Mouse (Mus musculus) kidney, postnatal 10 days (tissue): Measurements from ENCODE around the gene Dynlt1a.
"Not testable (repeated sequence)": the region's sequence is repeated elsewhere in the genome, so short reads cannot be mapped to it uniquely, and the experiment has no call there.

Source experiments
- DNase-seq: peaks from one replicate; pipeline ENCODE4 v3.0.0; 2021; ENCODE audit warnings: mixed read lengths

Gene Dynlt1a

DNA sequence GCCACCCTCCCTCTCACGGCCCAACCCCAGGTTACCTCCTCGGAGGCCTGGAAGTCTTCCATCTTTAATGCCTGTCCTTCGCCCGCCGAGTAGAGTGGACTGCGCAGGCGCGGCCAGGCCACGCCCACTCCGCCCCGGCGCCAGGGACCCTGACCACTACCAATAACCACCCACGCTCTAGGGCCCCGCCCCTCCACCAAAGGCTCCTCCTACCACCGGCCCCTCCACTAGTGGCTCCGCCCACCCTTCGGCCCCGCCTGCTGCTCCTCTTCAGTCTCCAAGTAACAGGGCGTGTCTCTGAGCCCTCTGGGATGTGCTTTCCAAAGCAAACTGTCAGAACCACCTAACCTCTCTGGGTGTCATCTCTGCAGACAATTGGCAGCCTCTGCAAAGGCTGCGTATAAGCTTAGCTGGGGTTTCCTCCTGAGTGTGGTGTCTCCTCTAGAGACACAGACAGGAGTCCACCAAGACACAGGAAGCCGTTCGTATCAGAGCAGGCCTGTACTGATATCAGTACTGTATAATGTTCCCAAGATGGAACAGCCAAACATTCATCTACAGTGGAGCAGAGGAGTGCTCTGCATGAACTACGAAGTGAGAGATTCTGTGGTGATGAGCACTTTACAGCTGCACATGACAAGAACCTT is at the start of gene Dynlt1a:
Gene Dynlt1a, minus strand, starts transcription at position 162 of the 647 bp plus-strand sequence.
- peak; percentile 99 for DNase-seq

DNA sequence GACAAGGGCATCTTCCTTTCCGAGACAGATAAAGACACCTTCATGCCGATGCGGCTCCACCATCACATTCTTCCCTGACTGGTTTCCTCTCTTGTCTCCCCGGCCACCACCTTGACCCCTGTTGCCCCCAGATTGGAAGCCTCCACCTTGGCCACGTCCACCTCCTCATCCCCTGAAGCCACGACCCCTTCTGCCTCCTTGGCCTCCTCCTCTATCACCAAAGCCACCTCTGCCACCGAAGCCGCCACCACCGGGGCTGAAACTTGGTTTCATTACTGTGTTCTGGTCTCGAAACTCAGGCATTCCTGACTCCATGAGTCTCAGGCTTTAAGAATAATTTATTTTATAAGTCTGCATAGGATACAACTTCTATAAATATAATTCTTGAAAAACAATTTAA is 38.0 kb upstream of the Dynlt1a start:
- peak; percentile 5 for DNase-seq

DNA sequence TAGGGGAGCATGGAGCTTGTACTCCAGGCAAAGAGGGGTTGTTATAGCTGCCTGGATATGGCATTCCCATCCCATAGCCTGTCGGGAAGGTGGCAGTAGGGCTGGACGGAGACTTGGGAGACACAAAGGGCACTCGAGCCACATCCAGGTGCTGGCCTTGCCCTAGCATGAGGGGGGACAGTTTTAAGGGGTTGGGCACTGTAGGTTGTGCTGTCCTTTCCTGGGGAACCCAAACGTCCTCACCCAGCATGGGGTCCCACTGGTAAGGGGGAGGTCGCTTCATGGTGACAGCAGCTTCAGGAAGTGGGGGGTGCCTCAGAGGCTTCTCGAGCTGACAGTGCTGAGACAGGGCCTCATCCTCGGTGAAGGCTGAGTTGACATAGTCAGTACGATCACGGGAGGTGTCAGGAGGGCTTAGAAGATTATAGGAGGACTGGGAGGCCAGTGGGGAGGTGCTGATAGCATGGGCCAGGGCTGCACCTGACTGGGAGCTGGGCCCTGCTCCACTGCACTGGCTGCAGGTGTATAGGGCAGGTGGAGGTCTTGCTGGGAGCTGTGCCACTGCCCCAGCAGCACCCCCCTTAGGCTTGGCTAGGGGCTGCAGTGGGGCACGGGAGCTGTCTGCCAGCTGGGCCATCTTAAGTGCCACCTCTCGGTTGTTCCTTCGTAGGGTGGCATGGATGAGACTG is 25.4 kb upstream of the Dynlt1a start:
- DNase-seq: not testable (repeated sequence)

DNA sequence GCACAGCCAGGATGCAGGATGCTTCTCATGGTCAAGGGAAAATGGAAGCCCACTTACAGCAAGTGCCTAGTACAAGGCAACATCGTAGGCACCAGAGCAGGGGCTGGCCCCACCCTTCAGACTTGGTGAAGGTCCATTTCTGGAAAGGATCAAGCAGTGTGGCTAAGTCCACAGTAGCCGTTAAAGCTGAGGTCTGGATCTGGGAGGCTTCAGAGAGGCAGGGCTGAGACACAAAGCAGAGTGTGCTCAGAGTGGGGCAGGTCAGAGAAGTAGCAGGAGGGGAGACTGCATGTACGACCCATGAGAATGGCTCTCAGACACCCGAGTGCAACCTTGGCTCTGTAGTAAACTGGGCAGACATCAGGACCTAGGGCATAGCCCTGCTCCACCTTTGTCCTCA is 11.7 kb upstream of the Dynlt1a start:
- DNase-seq: not testable (repeated sequence)

DNA sequence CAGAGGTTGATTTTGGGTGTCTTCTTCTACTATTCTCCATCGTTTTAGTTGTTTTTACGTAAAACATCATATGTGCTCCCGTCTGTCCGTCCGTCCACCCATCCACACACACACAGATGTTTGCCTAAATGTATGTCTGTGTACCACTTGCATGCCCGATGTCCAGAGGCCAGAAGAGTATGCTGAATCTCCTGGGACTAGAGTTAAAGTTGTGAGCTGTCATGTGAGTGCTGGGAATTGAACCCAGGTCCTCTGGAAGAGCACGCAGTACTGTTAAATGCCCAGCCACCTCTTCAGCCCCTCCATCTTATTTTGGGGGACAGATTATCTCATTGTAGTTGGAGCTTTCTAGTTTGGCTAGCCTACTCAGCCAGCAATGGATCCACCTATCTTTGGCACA is 10.3 kb upstream of the Dynlt1a start:
- DNase-seq: not testable (repeated sequence)

DNA sequence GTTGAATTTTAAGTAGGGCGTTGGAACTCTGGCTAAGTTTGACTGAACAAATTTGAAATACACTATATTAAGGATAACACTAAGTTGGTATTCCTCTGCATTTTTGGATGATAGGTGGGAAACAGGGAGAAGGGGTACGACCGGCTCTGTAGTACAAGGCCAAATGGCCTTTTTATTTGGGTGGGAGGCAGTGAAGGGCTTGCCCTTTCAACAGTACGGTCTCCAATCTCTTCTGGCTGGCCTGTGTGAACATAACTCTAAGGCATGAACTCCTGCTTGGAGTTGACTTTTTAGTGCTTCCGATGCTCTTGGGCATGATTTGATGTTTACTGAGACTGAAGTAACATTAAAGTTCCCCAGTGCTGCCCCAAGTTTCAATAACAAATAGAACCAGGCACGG is 8.2 kb upstream of the Dynlt1a start:
- not testable (repeated sequence) for DNase-seq

DNA sequence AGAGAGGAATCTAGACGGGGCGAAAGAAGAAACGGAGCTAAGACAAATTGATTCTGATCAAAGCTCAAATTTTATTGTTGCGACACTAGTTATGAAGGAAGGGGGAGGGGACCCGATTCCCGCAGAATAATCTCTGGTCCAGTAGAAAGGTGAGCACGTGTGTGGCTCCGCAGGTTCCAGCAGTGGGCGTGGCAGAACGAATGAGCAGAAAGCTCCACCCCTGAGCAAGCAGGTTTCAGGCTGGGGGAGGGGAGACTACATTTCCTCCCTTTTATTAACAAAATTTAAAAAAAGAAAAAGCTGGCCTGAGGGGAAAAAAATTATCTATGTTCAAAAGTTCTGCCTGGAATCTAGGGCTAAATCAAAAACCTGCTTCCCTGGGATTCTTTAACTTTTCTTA is 7.7 kb upstream of the Dynlt1a start:
- DNase-seq: not testable (repeated sequence)

DNA sequence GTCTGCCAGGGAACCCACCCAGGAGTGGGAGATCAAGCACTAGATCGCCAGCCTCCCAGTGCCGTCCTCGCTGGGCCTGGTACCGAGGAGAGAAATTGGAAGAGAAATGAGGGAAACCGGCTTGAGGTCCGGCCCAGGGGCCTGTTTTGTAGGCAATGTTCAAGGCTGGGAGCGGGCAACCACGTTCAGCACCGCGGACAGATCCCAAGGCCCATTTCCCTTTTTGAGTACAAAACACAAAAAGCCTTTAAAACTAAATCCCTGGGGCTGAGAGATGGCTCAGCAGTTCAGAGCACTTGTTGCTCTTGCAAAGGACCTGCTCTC is 4.4 kb upstream of the Dynlt1a start:
- not testable (repeated sequence) for DNase-seq

DNA sequence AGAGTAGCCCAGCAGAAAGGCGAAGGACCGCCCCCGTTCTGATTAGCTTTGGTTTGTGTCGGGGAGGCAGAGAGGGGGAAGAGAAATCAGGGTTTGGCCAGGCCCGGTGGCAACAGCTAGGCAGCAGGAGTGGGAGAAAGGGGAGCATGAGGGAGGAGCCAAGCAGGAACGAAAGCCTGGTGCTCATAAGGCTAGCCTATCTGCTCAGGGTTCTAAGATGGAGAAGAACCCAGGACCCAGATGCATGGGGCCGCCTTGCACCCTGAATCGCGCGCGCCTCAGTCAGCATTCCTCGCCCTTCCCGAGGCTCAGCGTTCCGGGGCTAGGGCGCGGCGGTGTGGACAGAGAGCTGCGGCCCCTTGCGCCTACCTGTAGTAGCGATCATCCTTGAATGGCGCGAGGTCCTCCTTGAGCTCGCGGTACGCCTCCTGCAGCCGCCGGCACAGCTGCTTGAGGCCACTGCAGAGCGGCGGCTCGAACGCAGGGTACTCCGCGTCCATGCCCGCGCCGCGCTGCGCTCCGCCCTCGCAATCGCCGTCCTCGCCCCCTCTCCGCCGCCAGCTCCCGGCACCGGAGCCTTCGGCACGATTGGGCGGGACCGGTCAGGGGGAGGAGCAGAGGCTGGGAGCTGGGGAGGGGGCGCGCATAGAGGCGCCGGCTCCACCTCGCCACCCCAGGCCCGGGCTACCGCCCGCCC is 3.9 kb upstream of the Dynlt1a start:
- DNase-seq: not testable (repeated sequence)

DNA sequence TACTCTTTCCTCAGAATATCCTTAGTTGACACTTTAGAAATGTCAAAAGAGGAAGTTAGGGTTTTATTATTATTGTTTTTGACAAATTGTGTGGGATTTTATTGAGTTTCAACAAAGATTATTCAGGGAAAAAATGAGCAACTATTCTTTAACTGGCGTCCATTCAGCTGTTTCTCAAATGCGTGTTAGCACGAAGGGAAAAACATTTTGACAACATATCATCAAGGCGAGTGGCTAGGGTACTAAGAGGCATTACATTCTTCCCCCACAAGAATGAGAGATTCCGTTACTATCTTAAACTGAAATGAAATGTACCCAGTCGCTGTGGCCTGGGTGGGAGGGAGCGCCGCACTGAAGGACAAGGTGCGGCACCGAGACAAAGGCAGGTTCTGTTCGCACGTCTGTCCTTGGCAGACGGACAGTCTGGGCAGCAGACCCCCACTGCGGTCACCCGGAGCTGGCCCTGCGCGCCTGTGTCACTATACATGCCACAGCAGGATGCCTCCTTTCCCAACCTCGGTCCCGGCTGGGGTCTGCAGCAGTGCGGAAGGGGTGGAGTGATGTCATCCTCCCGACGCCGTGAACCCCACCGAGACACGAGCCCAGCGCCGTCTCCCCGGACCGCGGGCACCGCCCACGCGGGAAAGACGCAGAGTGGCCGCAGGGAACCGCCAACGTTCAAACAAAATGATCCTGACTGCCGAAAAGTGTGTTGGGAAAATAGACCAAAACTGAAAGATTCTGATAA is 747 bp downstream of the Dynlt1a start:
- DNase-seq: peak; percentile 73

DNA sequence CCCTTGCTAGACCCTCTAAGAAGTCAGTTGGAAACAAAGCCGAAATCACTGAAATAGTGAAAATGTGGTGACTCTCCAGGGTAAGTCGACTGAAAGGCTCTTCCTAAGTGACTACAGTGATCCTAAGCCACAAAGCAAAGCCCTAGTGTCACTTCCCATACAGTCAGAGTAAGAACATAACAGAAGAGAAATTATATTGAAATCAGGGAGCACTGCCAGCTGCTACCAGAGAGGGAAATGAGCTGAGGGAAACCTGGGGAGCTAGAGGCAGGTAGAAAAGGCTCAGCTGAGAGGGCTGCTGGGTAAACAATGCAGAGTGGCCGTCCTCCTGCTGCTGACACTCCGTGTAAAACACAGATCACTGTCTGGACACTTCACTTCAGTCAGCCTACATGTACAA is 1.6 kb downstream of the Dynlt1a start:
- DNase-seq: not testable (repeated sequence)

DNA sequence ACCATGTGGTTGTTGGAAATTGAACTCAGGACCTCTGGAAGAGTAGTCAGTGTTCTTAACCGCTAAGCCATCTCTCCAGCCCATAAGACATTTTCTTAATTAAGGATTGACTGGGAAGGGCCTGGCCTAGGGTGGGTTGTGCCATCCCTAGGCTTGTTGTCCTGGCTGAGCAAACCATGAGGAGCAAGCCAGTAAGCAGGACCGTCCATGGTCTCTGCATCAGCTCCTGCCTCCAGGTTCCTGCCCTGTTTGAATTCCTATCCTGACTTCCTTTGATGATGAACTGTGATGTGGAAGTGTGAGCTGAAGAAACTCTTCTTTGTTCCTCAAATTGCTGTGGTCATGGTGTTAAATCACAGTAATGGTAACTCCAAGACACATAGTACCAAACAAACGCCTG is 2.8 kb downstream of the Dynlt1a start:
- DNase-seq: not testable (repeated sequence)

DNA sequence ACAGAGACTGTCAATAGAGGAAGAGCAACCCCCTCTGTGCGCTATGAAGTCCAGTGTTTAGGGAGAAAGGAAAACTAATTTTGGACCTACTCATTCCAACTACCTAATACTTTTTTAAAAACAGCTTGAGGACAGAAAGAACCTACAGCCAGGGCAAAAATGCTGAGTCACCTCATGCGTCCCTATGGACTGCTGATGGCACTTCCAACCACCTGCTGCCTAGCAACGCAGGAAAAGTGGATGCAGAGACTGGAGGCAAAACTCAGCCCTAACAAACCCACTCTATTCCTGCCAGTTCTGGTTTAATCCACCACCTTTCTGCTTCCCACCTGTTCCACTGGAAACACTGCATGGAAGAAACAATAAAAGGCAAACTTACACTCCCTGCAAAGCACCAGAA is 4.5 kb downstream of the Dynlt1a start:
- DNase-seq: not testable (repeated sequence)

DNA sequence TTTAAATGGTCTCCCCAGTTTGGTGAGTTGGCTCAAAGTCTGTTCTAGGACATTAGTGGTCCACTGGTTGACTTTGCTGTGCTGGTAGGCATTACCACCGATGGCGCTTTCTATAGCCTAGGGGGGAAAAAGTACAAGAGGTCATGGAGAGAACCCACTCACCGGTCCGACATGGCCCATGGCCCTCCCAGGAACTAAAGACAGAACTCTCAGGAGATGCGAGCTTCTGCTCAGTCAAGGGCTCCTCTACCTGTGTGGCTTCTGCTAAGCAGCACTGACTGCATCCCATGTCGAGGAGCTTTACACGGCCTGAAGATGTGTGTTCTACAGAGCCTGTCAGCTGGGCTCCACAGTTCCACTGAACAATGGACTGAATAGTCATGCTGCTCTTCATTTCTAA is 5.6 kb downstream of the Dynlt1a start:
- not testable (repeated sequence) for DNase-seq

DNA sequence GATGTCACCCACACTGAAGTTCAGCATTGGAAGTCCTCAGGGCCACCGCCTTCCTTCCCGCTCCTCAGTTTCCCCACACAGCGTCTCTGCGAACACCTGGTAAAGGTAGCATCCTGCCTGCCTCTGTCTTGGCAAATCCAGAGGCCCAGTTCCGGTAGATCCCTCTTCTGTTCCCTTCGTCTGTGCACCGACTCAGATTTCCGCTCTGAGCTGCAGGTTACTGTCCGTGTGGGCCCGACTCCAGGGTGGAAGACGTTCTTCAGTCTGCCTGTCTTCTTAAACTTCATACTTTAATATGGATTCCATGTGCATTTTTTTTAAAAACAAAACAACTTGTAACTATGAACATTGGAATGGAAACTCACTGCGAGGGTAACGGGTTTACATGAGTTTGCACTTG is 10.8 kb downstream of the Dynlt1a start:
- DNase-seq: not testable (repeated sequence)

DNA sequence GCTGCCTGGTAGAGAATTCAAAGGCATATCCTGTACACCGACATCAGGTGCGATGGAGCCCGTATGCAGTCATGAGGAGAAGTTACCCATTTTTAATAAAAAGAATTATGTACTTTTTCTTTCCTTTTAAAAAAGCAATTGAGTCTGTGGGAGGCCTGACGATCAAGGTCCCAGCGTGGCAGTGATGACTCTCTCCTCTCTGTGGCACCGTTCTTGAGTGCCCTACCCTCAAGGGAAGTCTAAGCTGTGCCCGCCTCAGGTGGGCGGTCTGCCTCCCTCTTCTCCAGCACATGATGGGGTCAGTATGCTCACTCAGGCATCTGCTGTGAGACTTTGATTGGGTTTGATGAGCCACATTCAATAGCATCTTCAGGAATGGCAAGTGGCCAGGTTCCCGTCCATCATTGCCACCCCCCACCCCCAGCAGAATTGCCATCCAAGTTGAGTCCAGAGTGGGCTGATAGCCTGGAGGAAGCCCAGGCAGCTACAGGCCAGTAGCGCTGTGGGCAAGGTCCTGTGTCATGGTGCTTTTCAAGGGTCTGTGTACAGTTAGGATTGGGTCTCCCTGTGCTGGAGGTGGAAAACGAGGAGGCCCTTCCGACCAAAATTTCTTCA is 11.5 kb downstream of the Dynlt1a start:
- not testable (repeated sequence) for DNase-seq

DNA sequence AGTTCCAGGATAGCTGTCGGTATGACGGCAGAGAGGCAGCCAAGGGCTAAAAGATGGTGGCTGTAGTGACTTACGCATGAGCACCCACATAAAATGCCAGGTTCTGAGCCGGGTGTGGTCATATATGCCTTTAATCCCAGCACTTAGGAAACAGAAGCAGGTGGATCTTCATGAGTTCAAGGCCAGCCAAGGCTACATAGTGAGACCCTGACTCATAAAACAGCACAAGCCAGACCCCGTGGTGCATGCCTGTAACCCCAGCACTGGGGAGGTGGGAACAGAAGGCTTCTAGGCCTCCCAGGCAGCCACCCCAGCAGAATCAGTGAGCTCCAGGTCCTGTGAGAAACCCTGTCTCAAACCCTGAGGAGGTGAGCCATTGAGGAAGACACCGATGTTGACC is 12.4 kb downstream of the Dynlt1a start:
- DNase-seq: not testable (repeated sequence)

DNA sequence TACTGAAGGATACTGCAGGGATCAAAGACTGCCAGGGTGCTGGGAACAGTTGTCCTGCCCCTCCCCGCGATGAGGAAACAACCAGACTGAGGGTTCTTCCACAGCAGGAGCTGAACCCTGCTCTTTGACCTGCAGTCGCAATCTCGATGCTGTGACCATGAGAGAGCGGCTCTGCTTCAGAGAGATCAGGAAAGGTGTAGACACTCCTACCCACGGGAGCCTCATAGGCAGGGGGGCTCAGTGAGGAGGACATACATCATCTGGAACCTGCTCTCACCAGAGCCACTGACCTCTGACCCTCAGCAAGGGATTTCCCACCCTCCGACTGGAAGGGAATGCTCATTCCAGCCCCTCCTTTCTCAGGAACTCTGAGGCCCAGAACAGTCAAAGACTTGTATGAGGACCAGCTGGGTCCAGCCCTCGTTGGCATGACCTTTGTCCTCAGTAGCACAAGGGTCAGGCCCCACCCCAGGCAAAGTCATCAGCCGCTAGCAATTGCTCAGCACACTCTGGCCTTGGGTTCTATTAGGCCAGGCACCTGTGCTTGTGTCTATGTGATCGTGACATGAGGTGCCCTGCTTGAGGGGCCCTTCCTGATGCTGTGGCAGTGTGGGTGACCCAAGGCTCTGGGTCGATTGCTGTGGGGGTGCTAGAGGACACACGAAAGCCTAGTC is 17.0 kb downstream of the Dynlt1a start:
- DNase-seq: not testable (repeated sequence)

DNA sequence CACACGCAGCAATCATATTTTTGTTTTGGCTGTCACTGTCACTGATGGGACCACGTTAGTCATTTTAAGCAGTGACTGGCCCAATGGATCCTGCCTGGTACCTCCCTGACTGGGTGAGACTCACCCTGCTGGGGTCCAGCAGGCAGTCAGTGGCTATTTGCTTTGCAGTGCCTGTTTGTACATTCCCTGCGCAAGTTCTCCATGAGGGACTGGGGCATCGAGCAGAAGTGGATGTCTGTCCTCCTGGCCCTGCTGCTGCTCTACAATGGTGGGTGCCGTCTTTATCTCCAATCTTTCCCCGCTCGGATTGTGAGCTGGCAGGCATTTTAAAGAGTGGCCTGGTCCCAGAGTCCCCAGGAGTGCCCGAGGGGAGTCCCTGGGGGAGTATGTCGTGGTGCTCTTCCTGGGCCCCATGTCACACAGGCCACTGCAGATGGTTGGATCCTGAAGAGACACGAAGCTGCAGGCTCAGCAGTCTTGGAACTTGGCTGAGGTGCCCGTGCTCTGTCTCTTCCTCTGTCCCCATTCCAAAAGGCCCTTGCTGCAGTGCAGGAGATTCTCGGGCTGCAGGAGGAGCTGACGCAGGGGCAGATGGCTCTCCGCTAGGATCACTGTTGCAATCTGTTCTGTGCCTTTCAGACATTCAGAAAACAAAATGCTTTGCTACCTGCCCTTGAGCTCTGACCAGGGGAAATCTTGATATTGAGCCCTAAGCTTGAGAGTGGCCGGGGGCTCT is 20.1 kb downstream of the Dynlt1a start:
- not testable (repeated sequence) for DNase-seq

DNA sequence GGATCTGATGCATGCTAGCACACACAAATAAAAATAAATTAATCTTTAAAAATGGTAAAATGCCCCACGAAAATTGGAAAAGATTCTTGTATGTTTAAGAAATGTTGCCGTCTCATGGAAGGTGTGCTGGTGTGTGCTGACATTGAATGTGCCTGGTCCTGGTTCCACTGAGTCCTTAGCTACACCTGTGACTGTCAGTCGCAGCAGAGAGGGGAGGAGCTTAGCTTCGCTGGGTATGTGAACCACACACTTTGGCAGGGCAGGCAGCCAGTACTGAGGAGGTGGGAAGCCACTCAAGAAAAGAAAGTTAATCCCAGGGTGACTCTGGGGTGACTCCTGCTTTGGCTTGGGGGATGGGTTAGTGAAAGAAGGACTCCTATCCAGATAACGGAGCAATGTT is 23.4 kb downstream of the Dynlt1a start:
- not testable (repeated sequence) for DNase-seq

DNA sequence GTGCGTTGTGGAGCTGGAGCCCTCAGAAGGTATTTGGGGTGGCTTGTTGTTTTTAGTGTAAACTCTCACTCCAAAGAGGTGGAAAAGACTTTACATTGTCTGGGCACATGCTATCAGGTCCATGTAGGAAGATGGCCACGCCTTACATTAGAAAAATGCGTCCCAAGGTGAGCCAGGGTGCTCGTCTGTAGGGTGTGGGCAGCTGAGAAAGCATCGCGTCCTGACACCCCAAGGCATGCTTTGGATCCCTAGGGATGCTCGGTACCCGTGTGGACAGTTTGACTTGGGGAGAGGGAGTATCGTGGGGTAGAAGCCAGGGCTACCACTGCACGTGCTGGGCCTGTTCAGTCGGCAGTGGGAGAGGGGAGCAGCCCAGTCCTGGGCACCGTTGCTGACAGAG is 28.3 kb downstream of the Dynlt1a start:
- not testable (repeated sequence) for DNase-seq
